Mouse (Mus musculus): ENCODE measurements around the gene Spata7. TPM values are rescaled to one million over a fixed set of nuclear protein-coding genes. Genes with fewer than 3 reads are reported as not detected.
A peak's percentile ranks its signal among the peaks of the same experiment; 100 is the strongest.

The Spata7 gene
- polyA plus RNA-seq (2015; fragmentation: Nextera tagmentation; extraction: Ambion mirVana): 6.2 and 6.7 TPM in 2 replicates

- DNase-seq (ENCODE audit: low spot score) (peak; percentile 94), ATAC-seq (peak; percentile 97)
- TF ChIP-seq EP300 (IDR thresholded peaks at IDR 0.05) (no peak), CTCF (IDR thresholded peaks at IDR 0.05) (no peak)
- peak within 1 kb of the TSS; percentile 52 for H3K9ac ChIP-seq (replicated peaks; ENCODE audit: low read depth)
- H3K36me3 ChIP-seq (ENCODE audit: insufficient read depth, low read length): no peaks in the 10 kb centered on the region
- no peaks in the 10 kb centered on the region; the same call in 1 of the 2 replicates for H3K4me1 ChIP-seq (ENCODE audit: insufficient read depth, low read depth, low read length)
- H3K9me3 ChIP-seq (ENCODE audit: low read length): no peaks in the 10 kb centered on the region
- H3K27me3 ChIP-seq (replicated peaks; ENCODE audit: insufficient read depth, low read length): no peaks in the 10 kb centered on the region
- H3K27ac ChIP-seq (ENCODE audit: low read length): no peak within 1 kb of the TSS
- peak within 1 kb of the TSS; percentile 75 for H3K4me2 ChIP-seq (replicated peaks; ENCODE audit: low read depth, low read length)
- WGBS: 1% methylated on average over 32 of the region's 32 CpGs
- peak within 1 kb of the TSS; percentile 83 for H3K4me3 ChIP-seq (ENCODE audit: low read depth, low read length)
Measured at GRCm38 (mm10) chr12:98627392-98628259, at the start of gene Spata7. Gene Spata7, plus strand, starts transcription at chr12:98628157.

- DNase-seq (ENCODE audit: low spot score) (no peak), ATAC-seq (no peak)
- Histone ChIP-seq H3K9ac (replicated peaks; ENCODE audit: low read depth) (no peak overlapping the region), H3K4me1 (ENCODE audit: insufficient read depth, low read depth, low read length) (no peaks in the 10 kb centered on the region), H3K36me3 (ENCODE audit: insufficient read depth, low read length) (no peaks in the 10 kb centered on the region), H3K27ac (ENCODE audit: low read length) (no peak overlapping the region), H3K27me3 (replicated peaks; ENCODE audit: insufficient read depth, low read length) (no peaks in the 10 kb centered on the region), H3K4me3 (ENCODE audit: low read depth, low read length) (no peak overlapping the region), H3K9me3 (ENCODE audit: low read length) (no peaks in the 10 kb centered on the region), H3K4me2 (replicated peaks; ENCODE audit: low read depth, low read length) (no peak overlapping the region)
- TF ChIP-seq EP300 (IDR thresholded peaks at IDR 0.05): no peak
- TF ChIP-seq CTCF (IDR thresholded peaks at IDR 0.05): peak; percentile 51
- WGBS: 32% methylated on average over 3 of the region's 3 CpGs
Measured at GRCm38 (mm10) chr12:98585302-98585701, 42.7 kb upstream of the Spata7 start.

DNA sequence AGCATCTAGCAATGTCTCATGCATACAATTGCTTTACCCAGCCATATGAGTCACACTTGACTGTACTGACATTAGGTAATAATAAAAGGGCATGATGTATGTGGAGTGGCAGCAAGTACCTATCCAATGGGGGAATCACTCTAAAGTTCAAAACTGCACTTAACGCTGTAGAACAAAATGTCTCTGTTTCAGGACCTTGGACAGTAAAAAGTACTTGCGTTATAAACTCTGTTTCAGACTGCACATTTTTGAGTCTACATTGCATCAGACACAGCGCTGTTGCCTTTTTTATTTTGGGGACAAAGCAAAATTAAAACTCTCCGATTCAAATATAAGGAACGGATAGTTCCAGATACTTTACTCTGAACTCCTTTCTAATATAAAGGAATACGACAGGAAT lies 39.4 kb upstream of the Spata7 start:
- H3K4me2 ChIP-seq (replicated peaks; ENCODE audit: low read depth, low read length): no peak overlapping the region
- H3K27ac ChIP-seq (ENCODE audit: low read length): no peak overlapping the region
- DNase-seq (ENCODE audit: low spot score): peak; percentile 52
- TF ChIP-seq EP300 (IDR thresholded peaks at IDR 0.05) (no peak), CTCF (IDR thresholded peaks at IDR 0.05) (no peak)
- no peaks in the 10 kb centered on the region for H3K4me1 ChIP-seq (ENCODE audit: insufficient read depth, low read depth, low read length)
- H3K27me3 ChIP-seq (replicated peaks; ENCODE audit: insufficient read depth, low read length): no peaks in the 10 kb centered on the region
- no peak for ATAC-seq
- H3K9me3 ChIP-seq (ENCODE audit: low read length): no peaks in the 10 kb centered on the region
- H3K9ac ChIP-seq (replicated peaks; ENCODE audit: low read depth): no peak overlapping the region
- 58% methylated on average over 6 of the region's 6 CpGs for WGBS
- no peak overlapping the region for H3K4me3 ChIP-seq (ENCODE audit: low read depth, low read length)
- H3K36me3 ChIP-seq (ENCODE audit: insufficient read depth, low read length): no peaks in the 10 kb centered on the region

DNA sequence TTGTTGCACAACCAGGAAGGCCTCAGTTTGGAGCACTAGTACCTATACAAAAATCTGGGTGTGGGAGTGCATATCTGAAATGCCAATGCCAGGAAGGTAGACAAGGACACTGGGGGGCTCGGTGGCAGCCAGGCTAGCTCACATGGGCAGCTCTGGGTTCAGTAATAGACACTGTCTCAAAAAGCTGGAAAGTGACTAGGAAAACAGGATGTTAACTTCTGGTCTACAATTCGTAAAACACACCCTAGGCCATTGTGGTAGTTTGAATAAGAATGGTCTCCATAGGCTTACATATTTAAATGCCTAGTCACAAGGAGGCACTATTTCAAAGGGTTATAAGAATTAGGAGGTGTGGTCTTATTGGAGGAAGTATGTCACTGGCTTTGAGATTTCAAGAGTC lies 36.9 kb upstream of the Spata7 start:
- TF ChIP-seq EP300 (IDR thresholded peaks at IDR 0.05) (no peak), CTCF (IDR thresholded peaks at IDR 0.05) (no peak)
- Histone ChIP-seq H3K27me3 (replicated peaks; ENCODE audit: insufficient read depth, low read length) (no peaks in the 10 kb centered on the region), H3K4me1 (ENCODE audit: insufficient read depth, low read depth, low read length) (no peaks in the 10 kb centered on the region), H3K9ac (replicated peaks; ENCODE audit: low read depth) (no peak overlapping the region), H3K9me3 (ENCODE audit: low read length) (no peaks in the 10 kb centered on the region), H3K4me3 (ENCODE audit: low read depth, low read length) (no peak overlapping the region), H3K36me3 (ENCODE audit: insufficient read depth, low read length) (no peaks in the 10 kb centered on the region), H3K4me2 (replicated peaks; ENCODE audit: low read depth, low read length) (no peak overlapping the region), H3K27ac (ENCODE audit: low read length) (no peak overlapping the region)
- WGBS: 73% methylated on average over 2 of the region's 2 CpGs
- DNase-seq (ENCODE audit: low spot score) (no peak), ATAC-seq (no peak)

- DNase-seq (ENCODE audit: low spot score) (no peak), ATAC-seq (no peak)
- 79% methylated on average over 5 of the region's 5 CpGs for WGBS
- H3K9ac ChIP-seq (replicated peaks; ENCODE audit: low read depth): no peak overlapping the region
- no peak overlapping the region for H3K4me3 ChIP-seq (ENCODE audit: low read depth, low read length)
- no peak for TF ChIP-seq CTCF (IDR thresholded peaks at IDR 0.05)
- TF ChIP-seq EP300 (IDR thresholded peaks at IDR 0.05): no peak
- no peak overlapping the region for H3K27ac ChIP-seq (ENCODE audit: low read length)
- H3K36me3 ChIP-seq (ENCODE audit: insufficient read depth, low read length): no peaks in the 10 kb centered on the region
- H3K4me2 ChIP-seq (replicated peaks; ENCODE audit: low read depth, low read length): no peak overlapping the region
- no peaks in the 10 kb centered on the region for H3K27me3 ChIP-seq (replicated peaks; ENCODE audit: insufficient read depth, low read length)
- no peaks in the 10 kb centered on the region for H3K4me1 ChIP-seq (ENCODE audit: insufficient read depth, low read depth, low read length)
- H3K9me3 ChIP-seq (ENCODE audit: low read length): no peaks in the 10 kb centered on the region
Measured at GRCm38 (mm10) chr12:98600861-98601260, 27.1 kb upstream of the Spata7 start.

- WGBS: 19% methylated on average over 6 of the region's 6 CpGs
- Histone ChIP-seq H3K4me3 (ENCODE audit: low read depth, low read length) (no peak overlapping the region), H3K27ac (ENCODE audit: low read length) (no peak overlapping the region), H3K4me1 (ENCODE audit: insufficient read depth, low read depth, low read length) (no peaks in the 10 kb centered on the region), H3K27me3 (replicated peaks; ENCODE audit: insufficient read depth, low read length) (no peaks in the 10 kb centered on the region), H3K4me2 (replicated peaks; ENCODE audit: low read depth, low read length) (no peak overlapping the region), H3K9ac (replicated peaks; ENCODE audit: low read depth) (no peak overlapping the region), H3K36me3 (ENCODE audit: insufficient read depth, low read length) (no peaks in the 10 kb centered on the region), H3K9me3 (ENCODE audit: low read length) (no peaks in the 10 kb centered on the region)
- ATAC-seq: no peak
- peak; percentile 8 for DNase-seq (ENCODE audit: low spot score)
- TF ChIP-seq CTCF (IDR thresholded peaks at IDR 0.05) (no peak), EP300 (IDR thresholded peaks at IDR 0.05) (no peak)
Measured at GRCm38 (mm10) chr12:98602114-98602513, 25.8 kb upstream of the Spata7 start.
